Mouse (Mus musculus): ENCODE results near the gene Arhgap15. TPM values are rescaled to one million over a fixed set of nuclear protein-coding genes. Genes with fewer than 3 reads are reported as not detected.

Gene Arhgap15
- total and polyA plus RNA-seq, 3 experiments: 16.6 to 40.3 (median 19.8) TPM

DNA sequence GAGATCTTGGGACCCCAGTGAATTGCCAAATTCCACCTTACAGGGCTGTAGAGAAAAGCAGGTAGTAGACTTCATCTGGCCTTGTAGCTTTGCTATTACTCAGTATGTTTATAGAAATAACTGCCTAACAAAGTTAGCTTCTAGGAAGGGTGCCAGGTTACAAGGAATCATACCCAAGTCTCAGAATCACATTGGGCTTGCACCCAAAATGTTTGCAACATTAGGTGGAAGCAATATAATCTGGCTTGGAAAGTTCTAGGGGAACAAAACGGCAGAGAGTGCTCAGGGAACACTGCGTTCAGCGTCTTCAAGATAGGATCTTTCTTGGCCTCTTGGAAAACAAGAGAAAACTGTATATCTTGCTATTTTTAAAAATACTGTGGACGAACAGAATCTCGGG, 158.9 kb downstream of the Arhgap15 start:
- Histone ChIP-seq H3K4me3 (replicated peaks in 1 of 3; ENCODE audit: low read depth in 2 of 3, low read length in 2 of 3, poor library complexity in 1 of 3) (no peak overlapping the region), H3K4me2 (ENCODE audit: insufficient read depth, low read depth, poor library complexity, severe bottlenecking) (no peak overlapping the region), H3K79me2 (replicated peaks; ENCODE audit: control insufficient read depth, extremely low read depth, insufficient read depth, poor library complexity, severe bottlenecking) (no peaks in the 10 kb centered on the region), H3K9ac (ENCODE audit: insufficient read depth, low read depth) (no peak overlapping the region), H3K36me3 (replicated peaks in 1 of 2; ENCODE audit: control insufficient read depth in 1 of 2, insufficient read depth in 1 of 2, low read length in 1 of 2) (no peaks in the 10 kb centered on the region), H3K4me1 (ENCODE audit: control insufficient read depth in 1 of 2, insufficient read depth in 2 of 2) (no peaks in the 10 kb centered on the region), H3K27me3 (replicated peaks) (no peaks in the 10 kb centered on the region), H3K9me3 (replicated peaks; ENCODE audit: low read length) (no peaks in the 10 kb centered on the region), H3K27ac (ENCODE audit: insufficient read depth, low read depth) (no peak overlapping the region)
- dilution Hi-C loops (cut with MboI; ENCODE audit: extremely low pct_ligation_motif_present, extremely low pct_unique_long_range_greater_than_20kb, low sequenced_read_pairs): no loop called here
- in situ Hi-C loops (cut with MboI; ENCODE audit: low pct_ligation_motif_present, low pct_unique_long_range_greater_than_20kb, low sequenced_read_pairs): no loop called here
- DNase-seq (ENCODE audit: extremely low read depth): no peak
- TF ChIP-seq CHD2 (IDR thresholded peaks at IDR 0.05; ENCODE audit: low read length) (no peak), ZKSCAN1 (IDR thresholded peaks at IDR 0.05; ENCODE audit: borderline replicate concordance, low read depth, low read length) (no peak), USF1 (IDR thresholded peaks at IDR 0.05; ENCODE audit: low read depth, low read length) (no peak), RCOR1 (conservative IDR thresholded peaks at IDR 0.05; ENCODE audit: low read depth, low read length) (no peak), ZC3H11A (IDR thresholded peaks at IDR 0.05; ENCODE audit: low read depth, low read length) (no peak), GABPA (IDR thresholded peaks at IDR 0.05; ENCODE audit: insufficient replicate concordance, low read depth, low read length) (no peak), TBP (conservative IDR thresholded peaks at IDR 0.05; ENCODE audit: low read depth, low read length) (no peak), SMC3 (IDR thresholded peaks at IDR 0.05; ENCODE audit: low read depth, low read length) (no peak), CTCF (conservative IDR thresholded peaks at IDR 0.05 in 1 of 2, IDR thresholded peaks at IDR 0.05 in 1 of 2; ENCODE audit: low read depth in 2 of 2, low read length in 2 of 2) (no peak), MAFK (IDR thresholded peaks at IDR 0.05; ENCODE audit: insufficient replicate concordance, low read length) (no peak), EP300 (IDR thresholded peaks at IDR 0.05; ENCODE audit: low read length) (no peak), TCF12 (IDR thresholded peaks at IDR 0.05; ENCODE audit: low read depth, low read length) (no peak), CHD1 (IDR thresholded peaks at IDR 0.05; ENCODE audit: low read depth, low read length) (no peak)

- no peaks in the 10 kb centered on the region for H3K79me2 ChIP-seq (replicated peaks; ENCODE audit: control insufficient read depth, extremely low read depth, insufficient read depth, poor library complexity, severe bottlenecking)
- no peak overlapping the region for H3K27ac ChIP-seq (ENCODE audit: insufficient read depth, low read depth)
- H3K9me3 ChIP-seq (replicated peaks; ENCODE audit: low read length): no peaks in the 10 kb centered on the region
- no peaks in the 10 kb centered on the region for H3K4me1 ChIP-seq (ENCODE audit: control insufficient read depth in 1 of 2, insufficient read depth in 2 of 2)
- no peak overlapping the region for H3K4me2 ChIP-seq (ENCODE audit: insufficient read depth, low read depth, poor library complexity, severe bottlenecking)
- no peaks in the 10 kb centered on the region for H3K27me3 ChIP-seq (replicated peaks)
- in situ Hi-C loops (cut with MboI; ENCODE audit: low pct_ligation_motif_present, low pct_unique_long_range_greater_than_20kb, low sequenced_read_pairs): no loop called here
- peaks cover 0 to 2% of the 10 kb centered on the region in 2 experiments for H3K36me3 ChIP-seq (replicated peaks in 1 of 2; ENCODE audit: control insufficient read depth in 1 of 2, insufficient read depth in 1 of 2, low read length in 1 of 2)
- no peak overlapping the region for H3K9ac ChIP-seq (ENCODE audit: insufficient read depth, low read depth)
- DNase-seq (ENCODE audit: extremely low read depth): no peak
- TF ChIP-seq MAFK (IDR thresholded peaks at IDR 0.05; ENCODE audit: insufficient replicate concordance, low read length) (no peak), USF1 (IDR thresholded peaks at IDR 0.05; ENCODE audit: low read depth, low read length) (no peak), CHD1 (IDR thresholded peaks at IDR 0.05; ENCODE audit: low read depth, low read length) (no peak), MAX (IDR thresholded peaks at IDR 0.05; ENCODE audit: low read length) (no peak), ELF1 (IDR thresholded peaks at IDR 0.05; ENCODE audit: low read depth, low read length) (no peak), TCF12 (IDR thresholded peaks at IDR 0.05; ENCODE audit: low read depth, low read length) (no peak), E2F4 (IDR thresholded peaks at IDR 0.05; ENCODE audit: insufficient replicate concordance, low read depth, low read length) (no peak), TBP (conservative IDR thresholded peaks at IDR 0.05; ENCODE audit: low read depth, low read length) (no peak), PAX5 (IDR thresholded peaks at IDR 0.05; ENCODE audit: low read length) (no peak), HCFC1 (IDR thresholded peaks at IDR 0.05; ENCODE audit: low read depth, low read length) (no peak)
- dilution Hi-C loops (cut with MboI; ENCODE audit: extremely low pct_ligation_motif_present, extremely low pct_unique_long_range_greater_than_20kb, low sequenced_read_pairs): no loop called here
- H3K4me3 ChIP-seq (replicated peaks in 1 of 3; ENCODE audit: low read depth in 2 of 3, low read length in 2 of 3, poor library complexity in 1 of 3): no peak overlapping the region
These were observed 165.5 kb downstream of the Arhgap15 start for GRCm38 (mm10) chr2:43914104-43914503.

Measured in CH12.LX (cell line).